Mouse (Mus musculus): ENCODE results near the gene Ecel1. TPM values are rescaled to one million over a fixed set of nuclear protein-coding genes. Genes with fewer than 3 reads are reported as not detected.
A peak's percentile ranks its signal among the peaks of the same experiment; 100 is the strongest.

Gene Ecel1
- polyA plus RNA-seq, 1 experiment from 2014 or later = 0.10 TPM

GRCm38 (mm10) chr1:87185526-87185925 lies 29.2 kb upstream of the Ecel1 start:
- Histone ChIP-seq H3K4me3 (no peak overlapping the region), H3K27me3 (ENCODE audit: insufficient read depth, poor library complexity, severe bottlenecking) (peaks cover 99% of the 10 kb centered on the region)
- WGBS = 13% methylated on average over 13 of the region's 13 CpGs

GRCm38 (mm10) chr1:87184751-87185139 lies 28.4 kb upstream of the Ecel1 start:
- no peak overlapping the region for H3K4me3 ChIP-seq
- H3K9me3 ChIP-seq = no peaks in the 10 kb centered on the region
- 10% methylated on average over 20 of the region's 20 CpGs for WGBS
- peak; percentile 83 for DNase-seq (ENCODE audit: low spot score)
- H3K27me3 ChIP-seq (ENCODE audit: insufficient read depth, poor library complexity, severe bottlenecking) = peaks cover 99% of the 10 kb centered on the region
- no peaks in the 10 kb centered on the region for H3K36me3 ChIP-seq
- peaks cover 15% of the 10 kb centered on the region; the same call in 1 of the 2 replicates for H3K4me1 ChIP-seq
- no peak overlapping the region for H3K27ac ChIP-seq

More at GRCm38 (mm10) chr1:87185526-87185925, 29.2 kb upstream of the Ecel1 start:
- no peak overlapping the region for H3K27ac ChIP-seq
- H3K9me3 ChIP-seq = no peaks in the 10 kb centered on the region
- peaks cover 15% of the 10 kb centered on the region; the same call in 1 of the 2 replicates for H3K4me1 ChIP-seq
- no peaks in the 10 kb centered on the region for H3K36me3 ChIP-seq
- no peak for DNase-seq (ENCODE audit: low spot score)

DNA sequence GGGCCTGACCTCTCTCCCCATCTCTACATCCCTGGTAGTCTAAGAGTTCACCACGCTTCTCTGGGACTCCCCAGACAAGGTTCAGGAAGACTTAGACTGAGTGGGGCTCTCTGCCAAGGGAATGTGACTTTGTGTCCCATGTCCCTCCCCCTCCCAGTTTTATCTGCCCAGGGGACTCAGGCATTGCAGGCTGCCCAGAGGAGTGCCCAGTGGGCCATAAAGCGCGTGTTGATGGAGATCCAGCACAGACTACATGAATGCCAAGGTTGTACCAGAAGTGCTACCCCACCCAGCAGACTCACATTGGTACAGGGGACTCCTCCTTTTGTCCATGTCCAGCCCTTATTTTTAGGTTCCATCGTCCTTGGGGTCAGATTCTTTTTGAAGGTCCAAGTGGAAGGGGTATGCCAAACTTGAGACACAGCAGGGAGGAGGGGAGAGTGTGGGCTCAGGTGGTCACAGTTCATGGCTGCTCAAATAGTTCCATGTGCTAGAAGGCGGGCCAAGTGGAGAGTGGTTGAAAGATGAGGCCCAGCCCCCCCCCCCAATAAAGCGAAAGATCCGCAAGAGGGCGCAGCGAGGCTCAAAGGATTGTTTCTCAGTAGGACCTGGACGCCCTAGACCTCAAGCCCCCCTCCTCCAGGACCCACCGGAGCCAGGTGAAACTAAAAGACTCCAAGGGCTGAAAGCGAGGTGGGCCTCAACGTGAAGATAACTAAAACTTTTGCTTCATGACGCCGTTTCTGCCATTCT lies 27.9 kb upstream of the Ecel1 start:
- H3K27ac ChIP-seq = no peak overlapping the region
- peaks cover 97% of the 10 kb centered on the region for H3K27me3 ChIP-seq (ENCODE audit: insufficient read depth, poor library complexity, severe bottlenecking)
- DNase-seq (ENCODE audit: low spot score) = no peak
- no peaks in the 10 kb centered on the region for H3K36me3 ChIP-seq
- WGBS = 27% methylated on average over 15 of the region's 15 CpGs
- H3K9me3 ChIP-seq = no peaks in the 10 kb centered on the region
- peaks cover 15% of the 10 kb centered on the region; the same call in 1 of the 2 replicates for H3K4me1 ChIP-seq
- no peak overlapping the region for H3K4me3 ChIP-seq

- Histone ChIP-seq H3K27ac (no peak within 1 kb of the TSS), H3K4me3 (no peak within 1 kb of the TSS), H3K36me3 (no peaks in the 10 kb centered on the region), H3K27me3 (ENCODE audit: insufficient read depth, poor library complexity, severe bottlenecking) (peaks cover 92% of the 10 kb centered on the region), H3K9me3 (no peaks in the 10 kb centered on the region), H3K4me1 (peaks cover 15% of the 10 kb centered on the region; the same call in 1 of the 2 replicates)
- WGBS = 53% methylated on average over 9 of the region's 9 CpGs
- no peak for DNase-seq (ENCODE audit: low spot score)
Observed at GRCm38 (mm10) chr1:87183013-87183412, 26.7 kb upstream of the Ecel1 start, which contains the start of gene Prss56. Gene Prss56, plus strand, starts transcription at chr1:87183313.

DNA sequence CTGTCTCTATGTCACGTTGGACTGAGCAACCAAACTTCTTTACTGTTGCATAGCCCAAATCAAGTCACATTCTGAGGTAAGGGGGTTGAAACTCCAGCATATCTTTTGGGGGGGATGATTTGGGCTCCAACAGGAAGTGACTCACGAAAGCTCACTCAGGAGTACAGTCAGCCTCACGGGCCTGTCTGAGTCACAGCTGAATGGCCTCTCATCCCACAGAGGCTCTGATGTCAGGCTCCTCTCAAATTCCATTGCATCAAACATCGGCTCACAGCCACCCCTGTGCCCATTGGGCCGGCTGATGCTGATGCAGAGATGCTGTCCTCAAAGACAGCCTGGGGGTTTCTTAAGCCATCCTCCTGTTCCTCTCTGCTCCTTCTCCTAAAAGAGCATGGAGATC lies 24.6 kb upstream of the Ecel1 start:
- 44% methylated on average over 5 of the region's 5 CpGs for WGBS

GRCm38 (mm10) chr1:87175852-87176292 lies 19.6 kb upstream of the Ecel1 start:
- Histone ChIP-seq H3K4me3 (no peak overlapping the region), H3K36me3 (no peaks in the 10 kb centered on the region), H3K4me1 (peaks cover 18% of the 10 kb centered on the region), H3K27ac (no peak overlapping the region), H3K27me3 (ENCODE audit: insufficient read depth, poor library complexity, severe bottlenecking) (peaks cover 71% of the 10 kb centered on the region), H3K9me3 (no peaks in the 10 kb centered on the region)
- DNase-seq (ENCODE audit: low spot score) = peak; percentile 89
- 25% methylated on average over 11 of the region's 11 CpGs for WGBS

More for the DNA sequence above, 24.6 kb upstream of the Ecel1 start:
- no peak for DNase-seq (ENCODE audit: low spot score)
- Histone ChIP-seq H3K36me3 (no peaks in the 10 kb centered on the region), H3K27ac (no peak overlapping the region), H3K4me3 (no peak overlapping the region), H3K27me3 (ENCODE audit: insufficient read depth, poor library complexity, severe bottlenecking) (peaks cover 84% of the 10 kb centered on the region), H3K9me3 (no peaks in the 10 kb centered on the region), H3K4me1 (0 out of 2 replicates have a peak, but pooled peaks cover 9% of the 10 kb centered on the region)

GRCm38 (mm10) chr1:87174006-87174955 lies 18.0 kb upstream of the Ecel1 start:
- Histone ChIP-seq H3K27me3 (ENCODE audit: insufficient read depth, poor library complexity, severe bottlenecking) (peaks cover 71% of the 10 kb centered on the region), H3K9me3 (no peaks in the 10 kb centered on the region), H3K27ac (0 out of 2 replicates have a peak overlapping the region, but pooled peaks have one; percentile 0), H3K4me3 (no peak overlapping the region; the same call in 1 of the 2 replicates), H3K4me1 (peaks cover 30% of the 10 kb centered on the region), H3K36me3 (no peaks in the 10 kb centered on the region)
- WGBS = 22% methylated on average over 28 of the region's 28 CpGs
- no peak for DNase-seq (ENCODE audit: low spot score)

DNA sequence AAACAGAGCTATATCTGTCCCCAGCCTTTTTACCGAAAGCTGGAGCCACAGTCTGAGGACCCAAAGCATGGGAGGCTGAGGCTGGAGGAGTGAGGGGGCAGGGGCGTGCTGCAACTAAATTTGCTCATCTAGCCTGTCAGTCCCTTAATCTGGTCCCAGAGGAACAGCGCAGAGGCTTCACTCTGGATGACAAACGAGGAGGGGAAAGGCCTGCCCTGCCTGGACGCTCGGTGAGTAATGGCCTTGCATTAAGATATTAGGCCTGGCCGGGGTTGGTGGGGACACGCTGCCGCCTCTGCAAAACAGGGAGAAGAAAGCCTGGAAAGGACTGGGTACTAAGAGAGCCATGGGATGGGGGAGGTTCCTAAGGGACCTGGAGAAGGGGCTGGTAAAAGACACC lies 16.0 kb upstream of the Ecel1 start:
- Histone ChIP-seq H3K4me1 (peaks cover 32% of the 10 kb centered on the region), H3K27me3 (ENCODE audit: insufficient read depth, poor library complexity, severe bottlenecking) (peaks cover 80% of the 10 kb centered on the region), H3K9me3 (no peaks in the 10 kb centered on the region), H3K27ac (no peak overlapping the region), H3K4me3 (no peak overlapping the region), H3K36me3 (no peaks in the 10 kb centered on the region)
- DNase-seq (ENCODE audit: low spot score) = no peak
- 48% methylated on average over 9 of the region's 9 CpGs for WGBS

DNA sequence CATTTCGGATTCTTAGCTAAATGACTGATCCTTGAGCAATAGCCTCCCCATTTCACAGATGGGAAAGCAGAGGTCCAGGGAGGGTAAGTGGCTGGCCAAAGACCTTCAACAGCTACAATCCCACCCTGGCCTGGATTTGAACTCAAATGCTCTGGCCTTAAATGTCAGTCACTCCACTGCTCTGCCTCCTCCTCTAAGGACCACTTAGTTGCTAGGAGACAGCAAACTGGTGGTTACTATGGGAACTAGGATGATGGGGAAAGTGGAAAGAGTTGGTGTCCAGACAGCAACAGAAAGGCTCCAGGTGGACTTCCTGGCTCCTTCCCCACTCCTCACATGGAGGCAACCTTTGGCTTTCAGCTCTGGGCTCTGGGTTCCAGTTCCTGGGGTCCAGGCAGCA lies 15.0 kb upstream of the Ecel1 start:
- 79% methylated on average over 1 of the region's 1 CpGs for WGBS
- peaks cover 83% of the 10 kb centered on the region for H3K27me3 ChIP-seq (ENCODE audit: insufficient read depth, poor library complexity, severe bottlenecking)
- DNase-seq (ENCODE audit: low spot score) = no peak
- H3K9me3 ChIP-seq = no peaks in the 10 kb centered on the region
- no peaks in the 10 kb centered on the region for H3K36me3 ChIP-seq
- peaks cover 32% of the 10 kb centered on the region for H3K4me1 ChIP-seq
- no peak overlapping the region for H3K4me3 ChIP-seq
- no peak overlapping the region for H3K27ac ChIP-seq

GRCm38 (mm10) chr1:87170458-87170857 lies 14.1 kb upstream of the Ecel1 start:
- H3K4me1 ChIP-seq = peaks cover 25% of the 10 kb centered on the region
- DNase-seq (ENCODE audit: low spot score) = no peak

DNA sequence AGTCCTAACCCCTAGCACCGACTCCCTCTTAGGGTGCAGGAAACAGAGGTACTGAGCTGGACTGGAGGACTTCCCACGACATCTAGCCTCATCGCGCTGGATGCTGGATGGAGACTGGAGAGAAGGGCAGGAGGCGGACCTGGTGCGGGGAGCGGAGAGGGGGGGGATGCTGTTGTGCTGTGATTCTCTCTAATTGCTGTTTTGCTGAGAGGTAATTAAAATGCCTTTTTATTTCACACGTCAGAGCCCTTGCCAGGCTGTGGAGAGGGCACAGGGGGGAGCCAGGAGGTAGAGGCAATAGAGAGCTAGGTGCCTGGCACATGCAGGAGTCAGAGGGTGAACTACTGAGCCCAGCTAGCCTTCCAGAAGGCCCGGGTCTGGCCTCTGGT lies 8.5 kb upstream of the Ecel1 start:
- DNase-seq (ENCODE audit: low spot score) = no peak
- Histone ChIP-seq H3K27ac (no peak overlapping the region), H3K36me3 (no peaks in the 10 kb centered on the region), H3K4me1 (peaks cover 5% of the 10 kb centered on the region; the same call in 1 of the 2 replicates), H3K4me3 (no peak overlapping the region), H3K27me3 (ENCODE audit: insufficient read depth, poor library complexity, severe bottlenecking) (peaks cover 99% of the 10 kb centered on the region), H3K9me3 (no peaks in the 10 kb centered on the region)
- 45% methylated on average over 9 of the region's 9 CpGs for WGBS

More at GRCm38 (mm10) chr1:87170458-87170857, 14.1 kb upstream of the Ecel1 start:
- H3K36me3 ChIP-seq = no peaks in the 10 kb centered on the region
- 15% methylated on average over 19 of the region's 19 CpGs for WGBS
- peaks cover 91% of the 10 kb centered on the region for H3K27me3 ChIP-seq (ENCODE audit: insufficient read depth, poor library complexity, severe bottlenecking)
- no peaks in the 10 kb centered on the region for H3K9me3 ChIP-seq
- no peak overlapping the region for H3K27ac ChIP-seq
- H3K4me3 ChIP-seq = peak overlapping the region; percentile 32

GRCm38 (mm10) chr1:87164164-87164795 lies 8.0 kb upstream of the Ecel1 start:
- DNase-seq (ENCODE audit: low spot score) = no peak
- Histone ChIP-seq H3K4me3 (no peak overlapping the region), H3K4me1 (peaks cover 2% of the 10 kb centered on the region; the same call in 1 of the 2 replicates), H3K27me3 (ENCODE audit: insufficient read depth, poor library complexity, severe bottlenecking) (peaks cover 99% of the 10 kb centered on the region), H3K27ac (no peak overlapping the region), H3K36me3 (no peaks in the 10 kb centered on the region), H3K9me3 (no peaks in the 10 kb centered on the region)
- WGBS = 23% methylated on average over 11 of the region's 11 CpGs

Data from heart, embryonic 10.5 days (tissue).